Mouse (Mus musculus): ENCODE results near the gene Pop5. TPM values are rescaled to one million over a fixed set of nuclear protein-coding genes. Genes with fewer than 3 reads are reported as not detected.

Pop5 gene
- polyA plus RNA-seq, 1 experiment from 2014 or later: 97.1 TPM

- 26% methylated on average over 13 of the region's 13 CpGs for WGBS
- Histone ChIP-seq H3K36me3 (no peaks in the 10 kb centered on the region), H3K27ac (no peak overlapping the region), H3K9me3 (no peaks in the 10 kb centered on the region), H3K27me3 (no peaks in the 10 kb centered on the region), H3K4me2 (no peak overlapping the region), H3K9ac (no peak overlapping the region), H3K4me1 (peaks cover 10% of the 10 kb centered on the region; the same call in 1 of the 2 replicates), H3K4me3 (no peak overlapping the region)
- ATAC-seq (ENCODE audit: insufficient number of reproducible peaks, low FRiP score, low TSS enrichment, low read depth): no peak
These were observed 14.6 kb upstream of the Pop5 start for GRCm38 (mm10) chr5:115220931-115221640.

- ATAC-seq (ENCODE audit: insufficient number of reproducible peaks, low FRiP score, low TSS enrichment, low read depth): no peak
- no peaks in the 10 kb centered on the region for H3K36me3 ChIP-seq
- H3K27ac ChIP-seq: no peak overlapping the region
- WGBS: 72% methylated on average over 3 of the region's 3 CpGs
- no peak overlapping the region for H3K9ac ChIP-seq
- H3K9me3 ChIP-seq: no peaks in the 10 kb centered on the region
- H3K27me3 ChIP-seq: no peaks in the 10 kb centered on the region
- no peak overlapping the region for H3K4me2 ChIP-seq
- H3K4me1 ChIP-seq: peaks cover 10% of the 10 kb centered on the region; the same call in 1 of the 2 replicates
- H3K4me3 ChIP-seq: no peak overlapping the region
These were observed 13.2 kb upstream of the Pop5 start for GRCm38 (mm10) chr5:115222485-115222884.

- no peak overlapping the region for H3K4me3 ChIP-seq
- H3K27ac ChIP-seq: no peak overlapping the region
- peaks cover 20% of the 10 kb centered on the region; the same call in 1 of the 2 replicates for H3K27me3 ChIP-seq
- no peak overlapping the region for H3K4me2 ChIP-seq
- ATAC-seq (ENCODE audit: insufficient number of reproducible peaks, low FRiP score, low TSS enrichment, low read depth): no peak
- H3K36me3 ChIP-seq: no peaks in the 10 kb centered on the region
- H3K9ac ChIP-seq: no peak overlapping the region
- WGBS: 46% methylated on average over 15 of the region's 15 CpGs
- no peaks in the 10 kb centered on the region for H3K9me3 ChIP-seq
- peaks cover 17% of the 10 kb centered on the region for H3K4me1 ChIP-seq
These were observed 4.6 kb upstream of the Pop5 start for GRCm38 (mm10) chr5:115230830-115231551.

GRCm38 (mm10) chr5:115231552-115232120 is 4.0 kb upstream of the Pop5 start:
- no peak overlapping the region for H3K9ac ChIP-seq
- no peak overlapping the region for H3K4me3 ChIP-seq
- H3K36me3 ChIP-seq: no peaks in the 10 kb centered on the region
- no peaks in the 10 kb centered on the region for H3K9me3 ChIP-seq
- peaks cover 20% of the 10 kb centered on the region; the same call in 1 of the 2 replicates for H3K27me3 ChIP-seq
- no peak for ATAC-seq (ENCODE audit: insufficient number of reproducible peaks, low FRiP score, low TSS enrichment, low read depth)
- WGBS: 28% methylated on average over 16 of the region's 16 CpGs
- H3K4me2 ChIP-seq: no peak overlapping the region
- peaks cover 19% of the 10 kb centered on the region for H3K4me1 ChIP-seq
- H3K27ac ChIP-seq: no peak overlapping the region

- ATAC-seq (ENCODE audit: insufficient number of reproducible peaks, low FRiP score, low TSS enrichment, low read depth): no peak
- peaks cover 19% of the 10 kb centered on the region for H3K4me1 ChIP-seq
- H3K9me3 ChIP-seq: no peaks in the 10 kb centered on the region
- 44% methylated on average over 6 of the region's 6 CpGs for WGBS
- H3K27me3 ChIP-seq: peaks cover 20% of the 10 kb centered on the region; the same call in 1 of the 2 replicates
- no peak overlapping the region for H3K27ac ChIP-seq
- H3K4me2 ChIP-seq: no peak overlapping the region
- H3K4me3 ChIP-seq: no peak overlapping the region
- no peak overlapping the region for H3K9ac ChIP-seq
- no peaks in the 10 kb centered on the region for H3K36me3 ChIP-seq
These were observed 3.1 kb upstream of the Pop5 start for GRCm38 (mm10) chr5:115232516-115232915.

GRCm38 (mm10) chr5:115233031-115233780 is 2.4 kb upstream of the Pop5 start:
- Histone ChIP-seq H3K9ac (no peak overlapping the region), H3K4me1 (peaks cover 19% of the 10 kb centered on the region), H3K9me3 (no peaks in the 10 kb centered on the region), H3K4me2 (no peak overlapping the region), H3K4me3 (no peak overlapping the region), H3K27ac (no peak overlapping the region), H3K27me3 (peaks cover 20% of the 10 kb centered on the region; the same call in 1 of the 2 replicates), H3K36me3 (no peaks in the 10 kb centered on the region)
- ATAC-seq (ENCODE audit: insufficient number of reproducible peaks, low FRiP score, low TSS enrichment, low read depth): no peak
- WGBS: 91% methylated on average over 14 of the region's 14 CpGs

GRCm38 (mm10) chr5:115234519-115234918 is 1.1 kb upstream of the Pop5 start:
- no peak for ATAC-seq (ENCODE audit: insufficient number of reproducible peaks, low FRiP score, low TSS enrichment, low read depth)
- H3K4me3 ChIP-seq: no peak overlapping the region
- WGBS: 53% methylated on average over 6 of the region's 6 CpGs

GRCm38 (mm10) chr5:115235323-115235771 is 289 bp upstream of the Pop5 start:
- Histone ChIP-seq H3K9me3 (no peaks in the 10 kb centered on the region), H3K4me1 (peaks cover 26% of the 10 kb centered on the region), H3K36me3 (peaks cover 7% of the 10 kb centered on the region), H3K27me3 (peaks cover 20% of the 10 kb centered on the region; the same call in 1 of the 2 replicates), H3K27ac (peak overlapping the region; percentile 33; the same call in 1 of the 2 replicates), H3K9ac (peak overlapping the region; percentile 56), H3K4me3 (peak overlapping the region; percentile 58), H3K4me2 (peak overlapping the region; percentile 93)
- 0% methylated on average over 45 of the region's 45 CpGs for WGBS
- ATAC-seq (ENCODE audit: insufficient number of reproducible peaks, low FRiP score, low TSS enrichment, low read depth): no peak; the same call in 1 of the 2 replicates

More at GRCm38 (mm10) chr5:115234519-115234918, 1.1 kb upstream of the Pop5 start:
- Histone ChIP-seq H3K4me2 (no peak overlapping the region), H3K27ac (no peak overlapping the region), H3K36me3 (no peaks in the 10 kb centered on the region), H3K4me1 (peaks cover 26% of the 10 kb centered on the region), H3K9ac (no peak overlapping the region), H3K27me3 (peaks cover 20% of the 10 kb centered on the region; the same call in 1 of the 2 replicates), H3K9me3 (no peaks in the 10 kb centered on the region)

GRCm38 (mm10) chr5:115237803-115238728 is 2.4 kb downstream of the Pop5 start:
- H3K36me3 ChIP-seq: peaks cover 35% of the 10 kb centered on the region
- peaks cover 10% of the 10 kb centered on the region; the same call in 1 of the 2 replicates for H3K27me3 ChIP-seq
- peaks cover 19% of the 10 kb centered on the region for H3K4me1 ChIP-seq
- ATAC-seq (ENCODE audit: insufficient number of reproducible peaks, low FRiP score, low TSS enrichment, low read depth): peak; percentile 78; the same call in 1 of the 2 replicates
- no peaks in the 10 kb centered on the region for H3K9me3 ChIP-seq
- H3K4me2 ChIP-seq: peak overlapping the region; percentile 80
- H3K9ac ChIP-seq: peak overlapping the region; percentile 63
- H3K4me3 ChIP-seq: peak overlapping the region; percentile 80
- peak overlapping the region; percentile 69 for H3K27ac ChIP-seq
- WGBS: under 1% methylated on average over 88 of the region's 88 CpGs

GRCm38 (mm10) chr5:115238729-115239195 is 3.1 kb downstream of the Pop5 start:
- 5% methylated on average over 11 of the region's 11 CpGs for WGBS
- H3K9ac ChIP-seq: no peak overlapping the region
- no peak for ATAC-seq (ENCODE audit: insufficient number of reproducible peaks, low FRiP score, low TSS enrichment, low read depth)
- H3K27me3 ChIP-seq: peaks cover 10% of the 10 kb centered on the region; the same call in 1 of the 2 replicates
- H3K4me1 ChIP-seq: peaks cover 19% of the 10 kb centered on the region
- H3K9me3 ChIP-seq: no peaks in the 10 kb centered on the region
- peak overlapping the region; percentile 80 for H3K4me3 ChIP-seq
- peaks cover 42% of the 10 kb centered on the region for H3K36me3 ChIP-seq
- H3K27ac ChIP-seq: no peak overlapping the region
- peak overlapping the region; percentile 80 for H3K4me2 ChIP-seq

Data from limb, embryonic 15.5 days (tissue).